Mouse (Mus musculus): ENCODE data around the gene C2cd6. TPM values are rescaled to one million over a fixed set of nuclear protein-coding genes. Genes with fewer than 3 reads are reported as not detected.

Gene C2cd6
- polyA plus RNA-seq, 1 experiment from 2014 or later, result not detected

DNA sequence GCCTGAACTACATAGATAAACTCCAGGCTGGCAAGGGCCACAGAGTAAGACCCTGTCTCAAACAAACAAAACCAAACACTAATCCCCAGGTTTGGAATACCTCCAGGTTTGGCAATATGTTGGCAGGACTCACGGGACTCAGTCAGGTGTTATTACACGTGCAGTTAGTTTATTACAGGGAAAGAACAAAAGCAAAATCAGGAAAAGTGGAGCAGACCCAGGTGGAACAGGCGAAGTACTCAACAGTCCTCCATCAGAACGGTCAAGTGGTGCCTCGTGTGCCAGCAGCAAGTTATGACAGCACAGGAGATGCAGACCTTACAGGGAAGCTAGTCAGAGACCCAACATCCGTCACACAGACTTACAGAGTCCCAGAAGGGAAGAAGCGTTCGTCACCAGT, 15.8 kb upstream of the C2cd6 start:
- Histone ChIP-seq H3K27me3 (ENCODE audit: insufficient read depth, low read length) (no peaks in the 10 kb centered on the region), H3K4me1 (ENCODE audit: insufficient read depth) (no peaks in the 10 kb centered on the region), H3K36me3 (replicated peaks; ENCODE audit: insufficient read depth, low read length) (no peaks in the 10 kb centered on the region), H3K27ac (ENCODE audit: low read depth) (no peak overlapping the region), H3K9me3 (ENCODE audit: low read length) (no peaks in the 10 kb centered on the region), H3K9ac (replicated peaks) (no peak overlapping the region), H3K4me3 (ENCODE audit: low read depth, low read length) (no peak overlapping the region), H3K4me2 (ENCODE audit: low read depth, low read length) (no peak overlapping the region)
- TF ChIP-seq CTCF (IDR thresholded peaks at IDR 0.05; ENCODE audit: low read depth) (no peak), EP300 (IDR thresholded peaks at IDR 0.05; ENCODE audit: low read depth) (no peak)
- peak; percentile 15; the same call in 1 of the 2 replicates for ATAC-seq
- no peak for DNase-seq
- 65% methylated on average over 8 of the region's 8 CpGs for WGBS (ENCODE audit: insufficient replicate concordance)

DNA sequence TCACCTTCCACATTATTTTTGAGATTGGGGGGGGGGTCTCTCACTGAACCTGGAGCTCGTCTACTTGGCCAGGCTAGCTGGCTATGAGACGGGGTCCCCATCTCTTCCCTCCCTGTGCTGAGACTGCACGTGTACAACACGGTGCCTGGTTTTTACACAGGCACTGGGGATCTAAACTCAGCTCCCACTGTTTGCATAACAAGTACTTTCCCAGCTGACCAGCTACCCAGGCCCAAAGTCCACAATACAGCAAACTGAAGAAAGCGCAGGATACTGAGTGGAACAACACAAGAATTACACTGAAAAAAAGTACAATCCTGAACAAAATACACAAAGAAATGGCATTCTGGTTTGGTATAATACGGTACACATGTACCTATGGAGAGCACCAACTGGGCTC, 7.4 kb upstream of the C2cd6 start:
- DNase-seq, result no peak
- H3K36me3 ChIP-seq (replicated peaks; ENCODE audit: insufficient read depth, low read length), result no peaks in the 10 kb centered on the region
- H3K9ac ChIP-seq (replicated peaks), result no peak overlapping the region
- H3K4me1 ChIP-seq (ENCODE audit: insufficient read depth), result no peaks in the 10 kb centered on the region
- H3K4me2 ChIP-seq (ENCODE audit: low read depth, low read length), result peak overlapping the region; percentile 22; the same call in 1 of the 2 replicates
- TF ChIP-seq CTCF (IDR thresholded peaks at IDR 0.05; ENCODE audit: low read depth), result no peak
- no peak for TF ChIP-seq EP300 (IDR thresholded peaks at IDR 0.05; ENCODE audit: low read depth)
- H3K27ac ChIP-seq (ENCODE audit: low read depth), result no peak overlapping the region
- no peaks in the 10 kb centered on the region for H3K9me3 ChIP-seq (ENCODE audit: low read length)
- 67% methylated on average over 6 of the region's 6 CpGs for WGBS (ENCODE audit: insufficient replicate concordance)
- no peaks in the 10 kb centered on the region for H3K27me3 ChIP-seq (ENCODE audit: insufficient read depth, low read length)
- H3K4me3 ChIP-seq (ENCODE audit: low read depth, low read length), result no peak overlapping the region
- ATAC-seq, result peak; percentile 57; the same call in 1 of the 2 replicates

DNA sequence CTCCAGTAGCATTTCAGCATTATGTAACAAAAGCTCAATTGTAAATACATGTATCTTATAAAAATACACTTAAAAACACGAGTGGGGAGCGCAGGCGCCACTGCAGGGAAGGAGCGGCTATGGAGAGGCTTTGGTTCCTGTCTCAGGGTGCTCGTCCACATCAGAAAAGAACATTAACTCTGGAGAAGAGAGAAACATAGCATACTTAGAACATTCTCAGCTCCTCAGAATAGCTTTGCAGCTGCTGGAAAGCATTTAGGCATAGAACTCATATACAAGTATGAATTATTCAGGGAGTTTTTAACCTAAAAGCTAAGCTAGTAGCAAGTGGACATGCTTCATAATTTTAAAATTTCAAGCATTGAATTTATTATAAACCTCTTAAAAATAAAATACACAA, 6.3 kb upstream of the C2cd6 start:
- Histone ChIP-seq H3K9ac (replicated peaks) (no peak overlapping the region), H3K9me3 (ENCODE audit: low read length) (no peaks in the 10 kb centered on the region), H3K27me3 (ENCODE audit: insufficient read depth, low read length) (no peaks in the 10 kb centered on the region), H3K27ac (ENCODE audit: low read depth) (no peak overlapping the region), H3K36me3 (replicated peaks; ENCODE audit: insufficient read depth, low read length) (no peaks in the 10 kb centered on the region), H3K4me3 (ENCODE audit: low read depth, low read length) (no peak overlapping the region), H3K4me1 (ENCODE audit: insufficient read depth) (no peaks in the 10 kb centered on the region), H3K4me2 (ENCODE audit: low read depth, low read length) (no peak overlapping the region)
- ATAC-seq, result no peak
- no peak for DNase-seq
- TF ChIP-seq EP300 (IDR thresholded peaks at IDR 0.05; ENCODE audit: low read depth), result no peak
- no peak for TF ChIP-seq CTCF (IDR thresholded peaks at IDR 0.05; ENCODE audit: low read depth)
- WGBS (ENCODE audit: insufficient replicate concordance), result 82% methylated on average over 5 of the region's 5 CpGs

DNA sequence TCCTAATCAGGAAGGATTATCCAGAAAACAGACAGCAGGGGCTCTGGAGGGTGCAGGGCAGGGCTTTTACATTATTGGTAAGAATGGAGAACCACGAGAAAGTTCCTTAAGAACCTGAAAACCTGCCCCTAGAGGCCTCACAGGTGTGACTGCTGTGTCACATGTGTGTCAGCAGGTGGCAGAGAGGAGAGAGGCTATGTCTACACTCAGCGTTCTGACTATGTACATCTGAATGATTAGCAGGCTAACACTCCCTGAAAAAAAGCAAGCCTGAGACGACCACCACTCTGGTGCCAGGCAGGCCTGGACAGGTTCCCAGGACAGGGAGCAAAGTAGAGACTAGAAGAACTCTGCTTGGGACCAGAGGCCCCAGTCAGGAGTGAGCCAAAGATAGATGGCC, 23.8 kb downstream of the C2cd6 start:
- H3K36me3 ChIP-seq (replicated peaks; ENCODE audit: insufficient read depth, low read length), result no peaks in the 10 kb centered on the region
- H3K27ac ChIP-seq (ENCODE audit: low read depth), result no peak overlapping the region
- ATAC-seq (no peak), DNase-seq (no peak)
- no peaks in the 10 kb centered on the region for H3K27me3 ChIP-seq (ENCODE audit: insufficient read depth, low read length)
- H3K9ac ChIP-seq (replicated peaks), result no peak overlapping the region
- no peaks in the 10 kb centered on the region for H3K9me3 ChIP-seq (ENCODE audit: low read length)
- H3K4me1 ChIP-seq (ENCODE audit: insufficient read depth), result no peaks in the 10 kb centered on the region
- TF ChIP-seq CTCF (IDR thresholded peaks at IDR 0.05; ENCODE audit: low read depth) (peak; percentile 69), EP300 (IDR thresholded peaks at IDR 0.05; ENCODE audit: low read depth) (no peak)
- 32% methylated on average over 3 of the region's 3 CpGs for WGBS (ENCODE audit: insufficient replicate concordance)
- H3K4me2 ChIP-seq (ENCODE audit: low read depth, low read length), result no peak overlapping the region
- no peak overlapping the region for H3K4me3 ChIP-seq (ENCODE audit: low read depth, low read length)

DNA sequence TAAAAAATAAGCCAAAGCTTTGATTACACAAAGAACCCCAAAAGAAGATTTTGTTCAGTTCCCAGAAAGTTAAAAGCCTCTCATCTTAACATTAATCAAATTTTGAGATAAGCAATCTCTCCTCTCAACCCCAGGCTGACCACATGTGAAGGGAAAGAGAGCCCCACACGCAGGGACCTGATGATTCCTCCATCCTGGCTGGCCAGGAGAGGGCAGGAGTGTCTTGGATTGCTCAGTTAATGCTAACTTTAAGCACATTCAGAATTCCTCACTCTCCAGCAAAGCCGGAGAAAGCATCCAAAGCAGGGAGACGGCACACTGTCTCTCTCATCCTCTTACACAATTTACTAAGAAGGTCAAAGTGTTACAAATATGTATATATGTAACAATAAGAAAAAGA, 26.7 kb downstream of the C2cd6 start:
- DNase-seq, result peak; percentile 24
- ATAC-seq, result no peak
- Histone ChIP-seq H3K4me3 (ENCODE audit: low read depth, low read length) (no peak overlapping the region), H3K27me3 (ENCODE audit: insufficient read depth, low read length) (no peaks in the 10 kb centered on the region), H3K36me3 (replicated peaks; ENCODE audit: insufficient read depth, low read length) (no peaks in the 10 kb centered on the region), H3K27ac (ENCODE audit: low read depth) (no peak overlapping the region), H3K4me1 (ENCODE audit: insufficient read depth) (no peaks in the 10 kb centered on the region), H3K9me3 (ENCODE audit: low read length) (no peaks in the 10 kb centered on the region), H3K9ac (replicated peaks) (no peak overlapping the region), H3K4me2 (ENCODE audit: low read depth, low read length) (no peak overlapping the region)
- TF ChIP-seq EP300 (IDR thresholded peaks at IDR 0.05; ENCODE audit: low read depth) (no peak), CTCF (IDR thresholded peaks at IDR 0.05; ENCODE audit: low read depth) (peak; percentile 66)
- 27% methylated on average over 3 of the region's 3 CpGs for WGBS (ENCODE audit: insufficient replicate concordance)

DNA sequence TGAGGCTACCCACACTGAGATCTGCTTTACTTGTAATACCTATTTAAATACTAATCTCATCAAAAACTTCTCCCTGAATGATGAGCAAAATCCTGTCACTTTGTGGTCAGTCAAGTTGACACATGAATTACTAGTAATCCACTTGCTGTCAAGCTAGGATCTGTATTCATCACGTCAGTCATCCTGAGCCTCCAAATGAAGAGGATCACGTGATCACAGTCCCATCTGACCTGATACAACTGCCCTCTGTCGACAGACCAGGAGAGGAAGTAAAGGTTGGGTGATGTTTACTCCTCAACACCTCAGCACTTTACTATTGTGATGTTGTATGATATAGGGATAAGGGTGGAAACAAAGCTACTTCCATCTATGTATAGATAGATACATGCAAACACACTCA, 31.0 kb downstream of the C2cd6 start:
- ATAC-seq (no peak), DNase-seq (no peak)
- Histone ChIP-seq H3K4me3 (ENCODE audit: low read depth, low read length) (no peak overlapping the region), H3K27ac (ENCODE audit: low read depth) (no peak overlapping the region), H3K9ac (replicated peaks) (no peak overlapping the region), H3K27me3 (ENCODE audit: insufficient read depth, low read length) (no peaks in the 10 kb centered on the region), H3K4me2 (ENCODE audit: low read depth, low read length) (no peak overlapping the region), H3K4me1 (ENCODE audit: insufficient read depth) (no peaks in the 10 kb centered on the region), H3K9me3 (ENCODE audit: low read length) (no peaks in the 10 kb centered on the region), H3K36me3 (replicated peaks; ENCODE audit: insufficient read depth, low read length) (no peaks in the 10 kb centered on the region)
- 43% methylated on average over 3 of the region's 3 CpGs for WGBS (ENCODE audit: insufficient replicate concordance)
- TF ChIP-seq EP300 (IDR thresholded peaks at IDR 0.05; ENCODE audit: low read depth) (no peak), CTCF (IDR thresholded peaks at IDR 0.05; ENCODE audit: low read depth) (no peak)

DNA sequence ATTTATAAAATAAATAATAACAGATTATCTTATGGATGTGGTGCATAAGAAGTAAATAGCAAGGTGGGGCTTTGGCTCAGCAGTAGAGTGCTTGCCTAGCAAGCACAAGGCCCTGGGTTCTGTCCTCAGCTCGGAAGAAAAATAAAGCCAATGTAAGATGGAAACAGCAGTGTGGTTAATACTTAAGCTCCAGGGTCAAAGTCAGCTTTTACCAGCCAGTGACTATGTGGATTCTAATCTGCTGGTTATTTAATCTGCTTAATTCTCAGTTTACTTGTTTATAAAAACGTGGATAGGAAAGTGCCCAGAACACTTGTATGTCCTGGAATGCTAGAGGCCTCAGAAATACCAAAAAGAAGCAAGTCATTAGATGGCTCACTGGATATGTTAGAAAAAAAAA, 37.7 kb downstream of the C2cd6 start:
- Histone ChIP-seq H3K4me1 (ENCODE audit: insufficient read depth) (0 out of 2 replicates have a peak, but pooled peaks cover 3% of the 10 kb centered on the region), H3K27me3 (ENCODE audit: insufficient read depth, low read length) (no peaks in the 10 kb centered on the region), H3K4me2 (ENCODE audit: low read depth, low read length) (no peak overlapping the region), H3K27ac (ENCODE audit: low read depth) (no peak overlapping the region), H3K36me3 (replicated peaks; ENCODE audit: insufficient read depth, low read length) (no peaks in the 10 kb centered on the region), H3K9ac (replicated peaks) (no peak overlapping the region), H3K4me3 (ENCODE audit: low read depth, low read length) (no peak overlapping the region), H3K9me3 (ENCODE audit: low read length) (no peaks in the 10 kb centered on the region)
- DNase-seq (no peak), ATAC-seq (no peak)
- WGBS (ENCODE audit: insufficient replicate concordance), result 36% methylated on average over 2 of the region's 2 CpGs
- no peak for TF ChIP-seq EP300 (IDR thresholded peaks at IDR 0.05; ENCODE audit: low read depth)
- no peak for TF ChIP-seq CTCF (IDR thresholded peaks at IDR 0.05; ENCODE audit: low read depth)
